Mouse (Mus musculus) stomach, embryonic 14.5 days (tissue): Measurements from ENCODE around the gene Cdkal1. TPM values are rescaled to one million over a fixed set of nuclear protein-coding genes. Genes with fewer than 3 reads are reported as not detected.

ENCODE experiments used
- ATAC-seq: fragments of 200-750 bp; cut with Nextera tagmentation; 2 replicates; pipeline ENCODE4 v1.8.0; 2017; ENCODE audit warnings: low read depth, moderate TSS enrichment; ENCODE audit not compliant: insufficient number of reproducible peaks, insufficient read depth, low FRiP score
- H3K27ac ChIP-seq: fragments of 300-500 bp; sonication (generic); 2 replicates; pipeline ENCODE4 v1.5.1; 2014; ENCODE audit warnings: mild to moderate bottlenecking, low read length, moderate library complexity, mixed read lengths
- H3K27me3 ChIP-seq: fragments of 300-500 bp; sonication (generic); 2 replicates; pipeline ENCODE4 v1.6.1; 2014; ENCODE audit warnings: low read length, control low read depth, mixed read lengths; ENCODE audit not compliant: control insufficient read depth, insufficient read depth
- H3K36me3 ChIP-seq: fragments of 300-500 bp; sonication (generic); 2 replicates; pipeline ENCODE4 v1.6.1; 2014; ENCODE audit warnings: mild to moderate bottlenecking, control low read depth, low read length, moderate library complexity, mixed read lengths; ENCODE audit not compliant: control insufficient read depth, insufficient read depth
- H3K4me1 ChIP-seq: fragments of 300-500 bp; sonication (generic); 2 replicates; pipeline ENCODE4 v1.6.1; 2014; ENCODE audit warnings: low read length, control low read depth, mixed read lengths; ENCODE audit not compliant: control insufficient read depth, insufficient read depth
- H3K4me2 ChIP-seq: fragments of 300-500 bp; sonication (generic); replicated peaks from 2 replicates; pipeline ENCODE4 v1.6.1; 2014; ENCODE audit warnings: low read depth, low read length, control low read depth
- H3K4me3 ChIP-seq: fragments of 300-500 bp; sonication (generic); 2 replicates; pipeline ENCODE4 v1.5.1; 2014; ENCODE audit warnings: low read depth, low read length, control low read depth
- H3K9ac ChIP-seq: fragments of 300-500 bp; sonication (generic); replicated peaks from 2 replicates; pipeline ENCODE4 v1.6.1; 2014; ENCODE audit warnings: low read depth, mild to moderate bottlenecking, control low read depth, low read length, moderate library complexity, mixed read lengths
- H3K9me3 ChIP-seq: fragments of 300-500 bp; sonication (generic); 2 replicates; pipeline ENCODE4 v1.6.1; 2016; ENCODE audit warnings: low read depth, low read length, control low read depth; ENCODE audit not compliant: control insufficient read depth
- WGBS: fragments of 180-500 bp; shearing (Covaris S2); extraction: QIAGEN DNeasy Blood & Tissue Kit; methylation state at CpG from one replicate; pipeline ENCODE4 v1.1.7; 2014; 5-methylcytosine and 5-hydroxymethylcytosine counted together
- polyA plus RNA-seq: library from polyadenylated mRNA; unstranded; fragments of >200 nt; fragmentation: Nextera tagmentation; extraction: Ambion mirVana; gene quantifications from 2 replicates; pipeline ENCODE4 v1.2.1, GENCODE M21; 2014

The Cdkal1 gene
- polyA plus RNA-seq, 1 experiment from 2014 or later: 44.8 TPM

- Histone ChIP-seq H3K27ac (no peak overlapping the region), H3K9ac (no peak overlapping the region), H3K4me1 (no peaks in the 10 kb centered on the region), H3K4me3 (no peak overlapping the region), H3K9me3 (no peaks in the 10 kb centered on the region), H3K27me3 (no peaks in the 10 kb centered on the region), H3K4me2 (no peak overlapping the region), H3K36me3 (no peaks in the 10 kb centered on the region)
- ATAC-seq: no peak
- 53% methylated on average over 2 of the region's 2 CpGs for WGBS
Observed at GRCm38 (mm10) chr13:29398456-29398855, 457.0 kb downstream of the Cdkal1 start.

GRCm38 (mm10) chr13:29395694-29396093, 459.8 kb downstream of the Cdkal1 start:
- no peak overlapping the region for H3K4me2 ChIP-seq
- WGBS: 77% methylated on average over 4 of the region's 4 CpGs

GRCm38 (mm10) chr13:29390025-29390424, 465.4 kb downstream of the Cdkal1 start:
- Histone ChIP-seq H3K9me3 (no peaks in the 10 kb centered on the region), H3K9ac (no peak overlapping the region), H3K27ac (no peak overlapping the region), H3K4me3 (no peak overlapping the region), H3K36me3 (no peaks in the 10 kb centered on the region), H3K4me2 (no peak overlapping the region), H3K27me3 (no peaks in the 10 kb centered on the region), H3K4me1 (no peaks in the 10 kb centered on the region)
- no peak for ATAC-seq
- 79% methylated on average over 5 of the region's 5 CpGs for WGBS

More at GRCm38 (mm10) chr13:29395694-29396093, 459.8 kb downstream of the Cdkal1 start:
- Histone ChIP-seq H3K27me3 (no peaks in the 10 kb centered on the region), H3K4me1 (no peaks in the 10 kb centered on the region), H3K27ac (no peak overlapping the region), H3K9me3 (no peaks in the 10 kb centered on the region), H3K9ac (no peak overlapping the region), H3K4me3 (no peak overlapping the region), H3K36me3 (no peaks in the 10 kb centered on the region)
- ATAC-seq: no peak

GRCm38 (mm10) chr13:29388918-29389317, 466.6 kb downstream of the Cdkal1 start:
- no peaks in the 10 kb centered on the region for H3K36me3 ChIP-seq
- no peaks in the 10 kb centered on the region for H3K27me3 ChIP-seq
- H3K4me1 ChIP-seq: no peaks in the 10 kb centered on the region
- ATAC-seq: no peak
- H3K9ac ChIP-seq: no peak overlapping the region
- no peaks in the 10 kb centered on the region for H3K9me3 ChIP-seq
- H3K4me2 ChIP-seq: no peak overlapping the region
- 88% methylated on average over 3 of the region's 3 CpGs for WGBS
- H3K27ac ChIP-seq: no peak overlapping the region
- no peak overlapping the region for H3K4me3 ChIP-seq

GRCm38 (mm10) chr13:29377572-29377971, 477.9 kb downstream of the Cdkal1 start:
- Histone ChIP-seq H3K27ac (no peak overlapping the region), H3K9ac (no peak overlapping the region), H3K27me3 (no peaks in the 10 kb centered on the region), H3K4me1 (no peaks in the 10 kb centered on the region), H3K9me3 (no peaks in the 10 kb centered on the region), H3K4me2 (no peak overlapping the region), H3K4me3 (no peak overlapping the region), H3K36me3 (no peaks in the 10 kb centered on the region)
- no peak for ATAC-seq
- WGBS: 82% methylated on average over 2 of the region's 2 CpGs

GRCm38 (mm10) chr13:29371916-29372315, 483.6 kb downstream of the Cdkal1 start:
- Histone ChIP-seq H3K4me2 (no peak overlapping the region), H3K27me3 (no peaks in the 10 kb centered on the region), H3K4me1 (no peaks in the 10 kb centered on the region), H3K4me3 (no peak overlapping the region), H3K9ac (no peak overlapping the region), H3K9me3 (no peaks in the 10 kb centered on the region), H3K27ac (no peak overlapping the region), H3K36me3 (no peaks in the 10 kb centered on the region)
- ATAC-seq: no peak
- WGBS: 61% methylated on average over 3 of the region's 3 CpGs

GRCm38 (mm10) chr13:29371466-29371771, 484.1 kb downstream of the Cdkal1 start:
- Histone ChIP-seq H3K36me3 (no peaks in the 10 kb centered on the region), H3K9ac (no peak overlapping the region), H3K4me3 (no peak overlapping the region), H3K4me1 (no peaks in the 10 kb centered on the region), H3K27me3 (no peaks in the 10 kb centered on the region), H3K9me3 (no peaks in the 10 kb centered on the region), H3K27ac (no peak overlapping the region), H3K4me2 (no peak overlapping the region)
- ATAC-seq: no peak
- WGBS: 75% methylated on average over 4 of the region's 4 CpGs

GRCm38 (mm10) chr13:29370731-29371465, 484.6 kb downstream of the Cdkal1 start:
- Histone ChIP-seq H3K9me3 (no peaks in the 10 kb centered on the region), H3K27ac (no peak overlapping the region), H3K27me3 (no peaks in the 10 kb centered on the region), H3K4me3 (no peak overlapping the region), H3K4me2 (no peak overlapping the region), H3K36me3 (no peaks in the 10 kb centered on the region), H3K4me1 (no peaks in the 10 kb centered on the region), H3K9ac (no peak overlapping the region)
- WGBS: 27% methylated on average over 5 of the region's 5 CpGs
- no peak for ATAC-seq

- H3K4me2 ChIP-seq: no peak overlapping the region
- 37% methylated on average over 6 of the region's 6 CpGs for WGBS
- ATAC-seq: no peak
- H3K27me3 ChIP-seq: no peaks in the 10 kb centered on the region
- H3K9ac ChIP-seq: no peak overlapping the region
- no peaks in the 10 kb centered on the region for H3K9me3 ChIP-seq
- no peak overlapping the region for H3K27ac ChIP-seq
- H3K36me3 ChIP-seq: no peaks in the 10 kb centered on the region
- H3K4me3 ChIP-seq: no peak overlapping the region
- no peaks in the 10 kb centered on the region for H3K4me1 ChIP-seq
Observed at GRCm38 (mm10) chr13:29368806-29369205, 486.7 kb downstream of the Cdkal1 start.
